9 mouse cellular contexts compared by ENCODE assay signal in genomic region chr10:63541754-63542153, GRCm38 (mm10).
A peak's percentile ranks its signal among the peaks of the same experiment; 100 is the strongest.
DNase-seq lines count a peak whose midpoint lies in the region; ATAC-seq lines count a peak whose summit lies in the region.
"Had no signal": no experiment of that assay in that cellular context is flagged by ENCODE, and none has a peak within 500 bp of the region (broad histone marks: within the 10 kb centered on the region; RNA-seq: fewer than 3 reads in every experiment).

No protein-coding gene starts in this region.

- 21% methylated on average over 5 of the region's 5 CpGs for WGBS in embryonic facial prominence, embryonic 11.5 days
- WGBS in kidney, embryonic 14.5 days: 24% methylated on average over 5 of the region's 5 CpGs
- WGBS in neural tube, embryonic 11.5 days: 13% methylated on average over 5 of the region's 5 CpGs

- H3K27ac ChIP-seq in embryonic facial prominence, embryonic 11.5 days (replicated peaks; ENCODE audit: low read depth, low read length): no peak overlapping the region
- no peak overlapping the region for H3K27ac ChIP-seq in kidney, embryonic 14.5 days (ENCODE audit: low read depth, low read length)
- no peak overlapping the region for H3K27ac ChIP-seq in neural tube, embryonic 11.5 days (ENCODE audit: low read depth, low read length)
- H3K27ac ChIP-seq: heart, adult 2 months had no signal

- H3K4me1 ChIP-seq in embryonic facial prominence, embryonic 11.5 days (ENCODE audit: control insufficient read depth, insufficient read depth, low read length): no peaks in the 10 kb centered on the region
- no peaks in the 10 kb centered on the region for H3K4me1 ChIP-seq in kidney, embryonic 14.5 days (ENCODE audit: control insufficient read depth, insufficient read depth, low read length)
- peaks cover 4% of the 10 kb centered on the region for H3K4me1 ChIP-seq in neural tube, embryonic 11.5 days (ENCODE audit: control insufficient read depth, insufficient read depth, low read length)

- peak; percentile 67; the same call in 1 of the 2 replicates for ATAC-seq in frontal cortex, adult (ENCODE audit: low TSS enrichment)
- 0 out of 2 replicates have a peak, but pooled peaks have one; percentile 44 for ATAC-seq in embryonic facial prominence, embryonic 11.5 days (replicated peaks; ENCODE audit: insufficient number of reproducible peaks, low FRiP score, low TSS enrichment, low read depth)
- ATAC-seq in kidney, embryonic 14.5 days (ENCODE audit: low FRiP score, low TSS enrichment): peak; percentile 72; the same call in 1 of the 2 replicates
- no peak; the same call in 1 of the 2 replicates for ATAC-seq in neural tube, embryonic 11.5 days (ENCODE audit: insufficient read depth, low FRiP score, low TSS enrichment)

- no peaks in the 10 kb centered on the region for H3K27me3 ChIP-seq in embryonic facial prominence, embryonic 11.5 days (ENCODE audit: control insufficient read depth, insufficient read depth, low read length)
- H3K27me3 ChIP-seq in kidney, embryonic 14.5 days (ENCODE audit: control insufficient read depth, insufficient read depth, low read length): no peaks in the 10 kb centered on the region
- no peaks in the 10 kb centered on the region for H3K27me3 ChIP-seq in neural tube, embryonic 11.5 days (ENCODE audit: control insufficient read depth, insufficient read depth, low read length)

- H3K9me3 ChIP-seq in embryonic facial prominence, embryonic 11.5 days (replicated peaks; ENCODE audit: control insufficient read depth, low read length): no peaks in the 10 kb centered on the region
- no peaks in the 10 kb centered on the region for H3K9me3 ChIP-seq in kidney, embryonic 14.5 days (ENCODE audit: control insufficient read depth, low read length)
- no peaks in the 10 kb centered on the region for H3K9me3 ChIP-seq in neural tube, embryonic 11.5 days (ENCODE audit: control insufficient read depth, low read length)

- H3K36me3 ChIP-seq in embryonic facial prominence, embryonic 11.5 days (replicated peaks; ENCODE audit: control insufficient read depth, insufficient read depth, low read depth, low read length): no peaks in the 10 kb centered on the region
- H3K36me3 ChIP-seq in kidney, embryonic 14.5 days (ENCODE audit: control insufficient read depth, insufficient read depth, low read length): no peaks in the 10 kb centered on the region
- no peaks in the 10 kb centered on the region for H3K36me3 ChIP-seq in neural tube, embryonic 11.5 days (ENCODE audit: control insufficient read depth, insufficient read depth, low read length)

- no peak overlapping the region for H3K4me2 ChIP-seq in embryonic facial prominence, embryonic 11.5 days (ENCODE audit: low read depth, low read length)
- H3K4me2 ChIP-seq in kidney, embryonic 14.5 days (replicated peaks; ENCODE audit: low read depth, low read length): no peak overlapping the region
- no peak overlapping the region for H3K4me2 ChIP-seq in neural tube, embryonic 11.5 days (ENCODE audit: low read depth)

- no peak overlapping the region for H3K9ac ChIP-seq in embryonic facial prominence, embryonic 11.5 days (replicated peaks; ENCODE audit: low read length)
- H3K9ac ChIP-seq in kidney, embryonic 14.5 days (ENCODE audit: low read depth, low read length): no peak overlapping the region
- H3K9ac ChIP-seq in neural tube, embryonic 11.5 days (ENCODE audit: low read length): no peak overlapping the region

- H3K4me3 ChIP-seq in embryonic facial prominence, embryonic 11.5 days (ENCODE audit: low read depth, low read length): no peak overlapping the region
- no peak overlapping the region for H3K4me3 ChIP-seq in kidney, embryonic 14.5 days (ENCODE audit: low read length)
- H3K4me3 ChIP-seq in neural tube, embryonic 11.5 days (ENCODE audit: low read depth, low read length): no peak overlapping the region
- H3K4me3 ChIP-seq: heart, adult 2 months had no signal

- DNase-seq in frontal cortex, postnatal 10 days (ENCODE audit: low spot score in 2 of 2): no peak
- peak; percentile 57 for DNase-seq in embryonic facial prominence, embryonic 11.5 days (ENCODE audit: low spot score)
- peak; percentile 23 for DNase-seq in neural tube, embryonic 11.5 days (ENCODE audit: low spot score)
- no peak for DNase-seq in spleen, adult 12 weeks (ENCODE audit: low spot score)
- no peak for DNase-seq in spleen, postnatal 10 days (ENCODE audit: low spot score in 2 of 2)
- no peak for DNase-seq in left cerebral cortex, adult 11 months (ENCODE audit: low spot score)

Comparison
In these comparisons a context has a peak if more than half of its experiments do, and no peak if none do; other contexts are left out.
1. DNase-seq: peak in embryonic facial prominence, embryonic 11.5 days (single experiment) and neural tube, embryonic 11.5 days (single experiment); none in frontal cortex, postnatal 10 days (0 of 2), spleen, adult 12 weeks (single experiment), spleen, postnatal 10 days (0 of 2) and left cerebral cortex, adult 11 months (single experiment).